Mouse (Mus musculus) lung, adult 2 months (tissue): ENCODE data around the gene Bcar1. TPM values are rescaled to one million over a fixed set of nuclear protein-coding genes. Genes with fewer than 3 reads are reported as not detected.

ENCODE experiments used
- DNase-seq: peaks from one replicate; pipeline ENCODE4 v3.0.0; 2022
- H3K4me1 ChIP-seq: fragments of 200-500 bp; 2 replicates; pipeline ENCODE4 v1.6.1; 2011; ENCODE audit warnings: low read length; ENCODE audit not compliant: control insufficient read depth, insufficient read depth
- H3K4me3 ChIP-seq: fragments of 200-500 bp; replicated peaks from 2 replicates; pipeline ENCODE3; 2011; ENCODE audit warnings: low read depth, mild to moderate bottlenecking, control low read depth, low read length; ENCODE audit errors: extremely low read depth
- CTCF ChIP-seq: fragments of 200-500 bp; IDR thresholded peaks from 2 replicates; pipeline ENCODE4 v1.5.1; 2011; ENCODE audit warnings: mild to moderate bottlenecking, low read length, control low read depth; ENCODE audit not compliant: insufficient read depth
- POLR2A ChIP-seq: fragments of 200-500 bp; IDR thresholded peaks from 2 replicates; pipeline ENCODE4 v1.6.1; 2011; ENCODE audit warnings: low read depth, mild to moderate bottlenecking, control low read depth, low read length, borderline replicate concordance; ENCODE audit errors: extremely low read depth
- WGBS: fragments of 180-500 bp; shearing (Covaris S2); methylation state at CpG from one replicate; pipeline ENCODE4 v1.1.7; 2018; 5-methylcytosine and 5-hydroxymethylcytosine counted together
- polyA plus RNA-seq: library from polyadenylated mRNA; depleted of rRNA; stranded (reverse); fragments of >200 nt; gene quantifications from 2 replicates; pipeline ENCODE4 v1.2.3, GENCODE M21; 2012

Gene Bcar1
- polyA plus RNA-seq, 1 experiment, result 81.4 TPM

DNA sequence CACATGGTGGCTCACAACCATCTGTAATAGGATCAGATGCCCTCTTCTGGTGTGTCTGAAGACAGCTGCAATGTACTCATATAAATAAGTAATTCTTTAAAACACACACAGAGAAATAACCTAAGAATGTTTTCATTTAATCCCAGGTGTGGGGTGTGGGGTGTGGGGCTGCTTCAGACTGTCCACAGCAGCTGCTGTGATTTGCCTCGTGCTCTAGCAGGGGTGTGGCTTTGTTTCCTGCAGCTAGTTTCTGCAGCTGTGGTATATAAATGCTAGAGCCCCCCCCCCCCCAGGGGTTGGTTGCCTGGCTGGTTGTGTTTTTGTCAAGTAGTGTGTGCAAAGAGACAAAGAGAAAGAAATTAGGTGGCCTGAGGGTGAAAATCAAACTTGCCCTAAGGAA, 44.6 kb downstream of the Bcar1 start:
- no peak for DNase-seq
- WGBS, result 13% methylated on average over 1 of the region's 1 CpGs
- TF ChIP-seq POLR2A, result no peak
- TF ChIP-seq CTCF, result no peak
- Histone ChIP-seq H3K4me1 (no peaks in the 10 kb centered on the region), H3K4me3 (no peak overlapping the region)

DNA sequence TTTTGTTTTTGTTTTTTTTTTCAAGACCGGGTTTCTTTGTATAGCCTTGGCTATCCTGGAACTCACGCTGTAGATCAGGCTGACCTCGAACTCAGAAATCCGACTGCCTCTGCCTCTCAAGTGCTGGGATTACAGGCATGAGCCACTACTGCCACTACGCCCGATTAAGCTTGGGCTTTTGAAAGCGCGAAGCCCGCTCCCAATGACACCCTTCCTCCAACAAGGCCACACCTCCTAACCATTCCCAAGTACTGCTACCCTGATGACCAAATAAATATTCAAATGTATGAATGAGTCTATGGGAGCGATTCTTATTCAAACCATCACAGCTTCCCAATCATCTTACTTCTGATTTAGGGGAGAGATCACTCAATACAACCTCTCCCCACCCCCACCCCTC, 46.0 kb downstream of the Bcar1 start:
- Histone ChIP-seq H3K4me3 (no peak overlapping the region), H3K4me1 (no peaks in the 10 kb centered on the region)
- no peak for TF ChIP-seq POLR2A
- TF ChIP-seq CTCF, result no peak
- 83% methylated on average over 10 of the region's 10 CpGs for WGBS
- DNase-seq, result no peak

DNA sequence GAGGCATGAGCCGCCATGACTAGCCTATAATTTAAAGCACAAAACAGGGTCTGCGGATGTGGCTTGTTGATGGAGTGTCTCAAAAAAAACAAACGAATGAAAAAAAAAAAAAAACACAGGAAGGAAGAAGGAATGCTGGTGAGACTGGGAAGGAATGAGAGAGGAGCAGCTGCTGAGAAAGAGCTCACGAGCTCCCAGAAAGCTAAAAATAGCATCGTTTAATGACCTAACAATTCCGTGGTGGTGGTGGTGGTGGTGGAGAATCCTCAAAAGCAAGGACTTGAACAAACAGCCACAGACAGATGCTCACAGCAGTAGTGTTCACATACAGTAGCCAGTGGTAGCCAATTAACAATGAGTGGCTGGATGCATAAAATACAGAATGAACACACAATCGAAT, 48.2 kb downstream of the Bcar1 start:
- no peak for DNase-seq
- no peak overlapping the region for H3K4me3 ChIP-seq
- 44% methylated on average over 7 of the region's 7 CpGs for WGBS
- TF ChIP-seq POLR2A (no peak), CTCF (no peak)
- H3K4me1 ChIP-seq, result no peaks in the 10 kb centered on the region

DNA sequence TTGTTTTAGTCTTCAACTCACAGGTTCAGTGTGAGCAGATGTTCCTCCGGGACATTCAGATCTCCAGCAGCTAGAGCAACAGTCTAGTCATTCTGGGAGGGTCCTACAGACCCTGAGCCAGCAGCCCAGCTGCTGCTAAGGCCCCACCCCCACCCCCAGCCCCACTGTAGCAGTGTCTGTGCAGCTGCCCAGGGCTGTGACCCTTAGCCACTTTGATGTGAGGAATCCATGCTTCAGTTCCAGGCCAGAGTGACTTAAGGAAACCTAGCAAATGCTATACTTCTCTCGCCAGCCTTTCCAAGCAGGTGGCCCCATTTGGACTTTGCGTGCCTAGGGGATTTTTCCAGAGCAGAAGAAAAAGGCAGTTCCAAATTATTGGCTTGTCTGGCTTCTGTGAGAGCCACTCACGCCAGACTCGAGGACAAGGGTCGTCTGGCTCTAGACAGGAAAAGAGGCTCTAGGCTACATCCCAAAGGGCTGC, 50.3 kb downstream of the Bcar1 start:
- Histone ChIP-seq H3K4me1 (no peaks in the 10 kb centered on the region), H3K4me3 (no peak overlapping the region)
- 56% methylated on average over 6 of the region's 6 CpGs for WGBS
- TF ChIP-seq POLR2A (no peak), CTCF (no peak)
- DNase-seq, result no peak

DNA sequence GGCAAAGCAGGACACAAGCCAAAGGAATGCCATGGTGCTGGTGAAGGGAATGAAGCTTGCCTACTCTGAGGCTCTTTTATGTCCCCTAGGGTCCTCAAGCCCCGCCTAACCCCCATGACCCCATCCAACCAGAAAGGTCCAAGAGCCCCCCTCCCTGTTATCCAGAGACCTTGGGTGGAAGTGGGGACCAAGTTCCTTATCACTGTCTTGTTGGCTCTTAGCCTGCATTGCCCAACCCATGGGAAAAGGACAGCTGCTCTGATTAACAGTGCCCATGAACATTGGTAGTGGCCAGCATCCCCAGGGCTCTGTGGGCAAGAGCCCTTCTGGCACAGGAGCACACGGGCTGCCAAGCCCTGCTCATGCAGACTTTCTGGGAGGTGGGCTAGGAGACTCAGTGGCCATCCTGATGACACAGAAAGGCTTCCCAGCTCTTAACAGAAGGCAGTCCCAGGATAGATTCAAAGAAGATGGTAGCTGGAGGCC, 52.6 kb downstream of the Bcar1 start, which contains the start of gene Ctrb1:
TSS of gene Ctrb1 (minus strand) at position 51 of the 486 bp plus-strand sequence.
- no peaks in the 10 kb centered on the region for H3K4me1 ChIP-seq
- 77% methylated on average over 2 of the region's 2 CpGs for WGBS
- no peak within 1 kb of the TSS for H3K4me3 ChIP-seq
- no peak for TF ChIP-seq CTCF
- no peak for TF ChIP-seq POLR2A
- DNase-seq, result no peak

DNA sequence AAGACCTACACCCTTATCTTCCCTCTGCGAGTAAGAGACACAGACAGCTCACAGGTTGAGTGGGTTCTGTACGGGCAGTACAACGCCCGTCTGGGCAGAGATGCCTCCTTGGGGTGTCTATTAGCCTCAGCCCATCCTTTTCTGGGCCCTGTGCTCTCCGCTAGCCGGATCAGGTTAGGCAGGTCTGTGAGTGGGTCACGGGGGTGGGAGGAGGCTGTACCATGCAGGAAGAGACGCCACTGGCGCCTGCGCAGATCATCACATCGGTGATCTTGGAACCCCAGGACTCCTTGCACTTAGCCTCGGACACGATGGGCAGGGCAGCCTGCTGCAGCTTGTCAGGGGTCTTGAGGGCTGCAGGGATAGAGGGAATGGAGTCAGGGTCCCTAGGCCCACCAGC, 56.7 kb downstream of the Bcar1 start:
- 79% methylated on average over 13 of the region's 13 CpGs for WGBS
- no peaks in the 10 kb centered on the region for H3K4me1 ChIP-seq
- no peak overlapping the region for H3K4me3 ChIP-seq
- TF ChIP-seq POLR2A (no peak), CTCF (no peak)
- DNase-seq, result no peak

DNA sequence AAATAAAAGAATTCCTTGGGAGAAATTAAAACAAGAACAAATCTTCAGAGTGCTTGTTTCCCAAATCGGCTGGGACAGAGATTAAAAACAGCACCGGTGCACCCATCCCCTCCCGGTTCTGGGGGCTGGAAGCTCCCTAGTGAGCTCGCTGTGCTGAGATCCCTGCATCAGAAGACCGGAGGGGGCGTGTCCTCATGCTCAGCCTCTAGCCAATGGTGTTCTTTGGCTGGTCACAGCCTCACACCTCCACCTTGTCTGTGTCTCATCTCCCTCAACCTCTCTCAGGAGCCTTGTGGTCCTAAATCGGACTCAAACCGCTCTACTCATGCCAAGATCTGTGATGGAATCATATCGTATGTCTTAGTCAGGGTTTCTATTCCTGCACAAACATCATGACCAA, 61.1 kb downstream of the Bcar1 start:
- 31% methylated on average over 9 of the region's 9 CpGs for whole genome bisulfite sequencing
- H3K4me3 ChIP-seq, result no peak overlapping the region
- DNase-seq, result no peak
- TF ChIP-seq POLR2A (no peak), CTCF (no peak)
- no peaks in the 10 kb centered on the region for H3K4me1 ChIP-seq

DNA sequence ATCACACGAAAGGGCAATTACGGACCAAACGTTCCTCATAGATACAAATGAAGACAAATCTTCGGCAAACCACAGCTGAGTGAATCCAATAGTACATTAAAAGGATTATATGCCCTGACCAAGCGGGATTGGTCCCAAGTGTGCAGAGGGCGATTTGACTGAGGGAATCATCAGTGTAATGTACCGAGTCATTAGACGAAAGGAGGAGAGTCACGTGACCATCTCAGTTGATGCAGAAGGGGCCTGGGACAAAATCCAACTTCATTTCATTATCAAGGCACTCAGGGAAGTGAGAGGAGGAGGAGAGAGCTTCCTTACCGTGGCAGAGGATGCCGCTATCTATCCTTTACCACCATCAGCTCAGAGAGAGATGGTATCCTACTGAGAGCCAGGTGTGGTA, 62.5 kb downstream of the Bcar1 start:
- Histone ChIP-seq H3K4me1 (no peaks in the 10 kb centered on the region), H3K4me3 (no peak overlapping the region)
- DNase-seq, result no peak
- WGBS, result 68% methylated on average over 11 of the region's 11 CpGs
- TF ChIP-seq CTCF, result no peak
- TF ChIP-seq POLR2A, result no peak

DNA sequence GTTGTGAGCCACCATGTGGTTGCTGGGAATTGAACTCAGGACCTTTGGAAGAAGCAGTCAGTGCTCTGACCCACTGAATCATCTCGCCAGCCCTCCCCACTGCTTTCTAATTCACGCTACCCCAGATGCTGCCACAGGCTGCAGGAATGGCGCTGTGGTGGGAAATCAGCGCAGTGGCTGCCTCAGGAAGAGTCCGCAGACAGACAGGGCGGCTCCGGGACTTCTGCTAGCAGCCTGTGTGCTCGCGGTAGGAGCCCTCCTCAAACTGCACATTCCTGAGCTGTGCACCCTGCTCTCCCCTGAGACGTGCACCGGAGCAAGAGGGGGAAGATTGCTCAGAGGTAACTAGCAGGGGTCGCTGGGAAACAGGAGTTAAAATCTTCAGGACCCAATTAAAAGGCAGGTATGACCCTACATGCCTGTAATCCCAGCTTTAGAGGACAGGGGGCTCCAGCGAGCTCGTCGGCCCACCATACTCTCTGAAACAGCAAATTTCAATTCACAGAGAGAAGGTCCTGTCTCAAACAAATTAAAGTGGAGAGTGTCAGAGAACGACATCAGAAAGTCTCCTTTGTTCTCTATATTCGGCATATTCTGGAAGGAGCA, 63.1 kb downstream of the Bcar1 start:
- Histone ChIP-seq H3K4me3 (no peak overlapping the region), H3K4me1 (no peaks in the 10 kb centered on the region)
- no peak for DNase-seq
- TF ChIP-seq POLR2A (no peak), CTCF (peak; percentile 14; the same call in 1 of the 2 replicates)
- WGBS, result 34% methylated on average over 17 of the region's 17 CpGs

DNA sequence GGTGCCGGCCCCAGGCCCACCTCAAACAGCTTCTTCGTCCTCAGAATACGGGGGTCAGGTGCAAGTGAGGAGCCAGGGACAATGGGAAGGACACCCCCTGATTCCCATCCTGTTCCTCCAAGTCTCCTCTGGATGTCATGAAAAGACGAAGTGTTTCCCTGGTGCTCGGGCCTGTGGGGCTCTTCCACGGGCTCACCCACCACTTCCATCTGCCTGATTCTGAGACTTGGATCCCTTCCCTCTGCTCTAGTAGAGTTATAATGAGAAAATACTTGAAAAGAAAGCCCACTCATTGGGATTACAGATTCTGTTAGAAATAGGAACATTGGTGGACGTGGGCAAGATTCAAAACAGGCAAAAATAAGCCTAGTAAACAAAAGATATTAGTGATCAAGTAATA, 64.8 kb downstream of the Bcar1 start:
- TF ChIP-seq POLR2A (no peak), CTCF (no peak)
- Histone ChIP-seq H3K4me3 (no peak overlapping the region), H3K4me1 (no peaks in the 10 kb centered on the region)
- DNase-seq, result no peak
- WGBS, result 97% methylated on average over 7 of the region's 7 CpGs

DNA sequence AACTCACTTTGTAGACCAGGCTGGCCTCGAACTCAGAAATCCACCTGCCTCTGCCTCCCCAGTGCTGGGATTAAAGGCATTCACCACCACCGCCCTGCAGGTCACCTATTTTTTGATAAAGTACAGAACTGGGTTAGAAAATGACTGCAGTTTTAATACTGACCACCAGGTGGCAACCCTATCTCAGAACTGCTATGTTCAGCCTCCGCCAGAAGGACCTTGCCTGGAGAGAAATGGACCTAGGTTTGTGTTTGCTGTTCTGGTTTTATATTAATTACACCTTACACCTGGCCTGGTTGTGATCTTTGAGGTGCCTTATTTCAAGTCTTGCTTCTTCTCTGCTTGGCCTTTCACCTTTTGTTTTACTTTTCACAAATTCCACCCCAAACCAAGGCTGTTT, 65.5 kb downstream of the Bcar1 start:
- TF ChIP-seq CTCF, result peak; percentile 59
- no peak for TF ChIP-seq POLR2A
- 14% methylated on average over 3 of the region's 3 CpGs for WGBS
- H3K4me3 ChIP-seq, result no peak overlapping the region
- DNase-seq, result peak; percentile 15
- no peaks in the 10 kb centered on the region for H3K4me1 ChIP-seq
